Mouse (Mus musculus) spleen, embryonic (tissue): ENCODE measurements around the gene Cyp2d11.
"Not testable (repeated sequence)": the region's sequence is repeated elsewhere in the genome, so short reads cannot be mapped to it uniquely, and the experiment has no call there.

Experiments
- CTCF ChIA-PET: fragments of 350-600 bp; sonication (Branson Sonifier 250); formaldehyde crosslinking; loops from one replicate; lab custom pipeline; 2022; lab: Charles Lee

Cyp2d11 gene

GRCm38 (mm10) chr15:82380714-82381062 lies 13.1 kb downstream of the Cyp2d11 start:
- CTCF ChIA-PET, result no interaction called here

DNA sequence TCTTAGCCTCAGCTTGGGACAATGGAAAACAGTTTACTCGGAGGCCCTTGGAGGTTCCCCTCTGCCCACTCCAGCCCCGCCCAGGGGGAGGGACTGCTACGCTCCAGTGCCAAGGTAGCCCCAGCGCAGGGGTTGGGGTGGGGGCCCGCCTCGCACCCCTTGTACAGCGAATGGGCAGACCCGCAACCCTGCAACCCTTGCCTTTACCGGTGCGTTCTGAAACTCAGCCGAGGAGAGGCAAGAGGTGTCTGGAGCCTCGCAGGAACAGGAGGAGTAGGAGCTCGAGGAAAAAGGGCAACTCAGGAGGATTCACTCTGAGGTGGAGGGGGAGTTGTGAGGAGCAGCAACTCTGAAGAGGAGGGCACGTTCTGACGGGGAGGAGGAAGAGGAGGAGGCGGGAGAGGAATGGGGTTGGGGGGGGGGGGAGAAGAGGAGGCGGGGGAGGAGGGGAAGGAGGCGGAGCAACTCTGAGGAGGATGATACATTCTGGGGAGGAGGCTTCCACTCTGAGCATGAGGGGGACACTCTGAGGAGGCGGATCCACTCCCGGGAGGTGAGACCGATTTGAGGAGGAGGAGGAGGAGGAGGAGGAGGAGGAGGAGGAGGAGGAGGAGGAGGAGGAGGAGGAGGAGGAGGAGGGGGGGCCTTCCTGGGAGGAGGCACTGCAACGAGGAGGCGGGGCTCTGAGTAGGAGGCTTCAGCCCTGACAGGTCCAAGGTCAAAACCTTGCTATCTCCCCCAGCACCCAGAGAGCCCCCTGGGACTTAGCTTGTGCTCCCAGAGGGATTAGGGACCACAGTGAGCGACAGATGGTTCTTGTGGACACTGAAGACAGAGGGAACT lies 13.7 kb downstream of the Cyp2d11 start, which contains the start of gene Cyp2d22:
Gene Cyp2d22, minus strand, starts transcription at position 390 of the 843 bp plus-strand sequence.
- CTCF ChIA-PET, result no interaction called here

DNA sequence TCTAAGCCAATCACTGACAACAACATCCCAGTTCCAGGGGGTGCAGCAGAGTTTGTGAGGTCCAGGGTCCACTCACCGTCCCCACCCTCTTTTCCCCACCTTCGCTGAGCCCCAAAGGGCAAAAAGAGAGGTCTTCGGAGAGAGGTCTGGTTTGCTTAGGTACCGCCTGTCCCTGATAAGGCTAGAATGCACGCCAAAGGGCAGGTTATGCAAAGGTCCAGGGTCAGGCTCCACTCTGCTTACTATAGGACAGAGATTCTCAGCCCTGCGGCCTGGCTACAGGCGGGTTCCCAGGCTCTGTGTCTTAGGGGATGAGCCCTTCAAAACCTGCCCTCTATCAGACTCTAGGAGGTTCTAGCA lies 14.3 kb downstream of the Cyp2d11 start:
- CTCF ChIA-PET, result no interaction called here

DNA sequence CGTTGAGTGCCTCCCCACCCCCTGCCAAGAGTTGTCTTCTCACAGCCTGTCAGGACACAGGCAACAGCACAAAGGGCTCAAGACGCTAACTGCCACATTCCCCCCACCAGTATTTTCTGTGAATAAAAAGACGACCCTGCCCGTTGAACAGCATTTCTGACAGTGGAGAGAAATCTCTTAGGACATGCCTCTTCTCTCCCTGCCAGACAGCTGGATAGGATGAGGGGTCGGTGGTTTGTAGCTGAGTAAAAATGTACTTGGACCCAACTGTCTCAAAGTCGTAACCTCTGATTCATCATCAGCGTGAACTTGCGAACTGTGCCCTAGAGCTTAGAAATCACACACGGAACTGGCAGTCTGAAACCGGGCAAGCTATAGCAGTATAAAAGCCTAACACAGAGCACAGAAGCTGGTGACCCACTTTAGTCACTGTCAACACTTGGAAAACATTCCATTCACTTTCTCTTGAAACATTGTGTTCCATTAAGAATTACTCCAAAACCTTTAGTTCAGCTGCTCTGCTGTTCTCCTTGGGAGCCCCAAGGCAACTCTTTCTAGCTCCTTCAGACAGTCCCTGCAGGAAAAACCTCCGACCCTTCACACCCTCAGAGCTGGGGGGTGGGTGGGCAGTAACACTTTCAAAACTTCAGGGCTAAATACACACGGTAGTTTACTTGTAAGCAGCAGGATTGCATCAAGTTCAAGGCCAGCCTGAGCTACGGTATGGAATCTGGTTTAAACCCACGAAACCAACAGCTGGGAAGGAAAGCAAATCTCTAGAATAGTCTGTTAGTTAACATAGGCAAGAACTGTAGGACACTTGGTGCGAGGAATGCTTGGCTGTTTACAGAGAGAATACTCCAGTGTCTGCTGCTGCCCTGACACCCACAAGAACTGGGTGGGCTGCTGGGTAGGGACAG lies 15.3 kb downstream of the Cyp2d11 start:
- CTCF ChIA-PET, result no interaction called here

- CTCF ChIA-PET, result no interaction called here
These were observed 16.1 kb downstream of the Cyp2d11 start for GRCm38 (mm10) chr15:82377701-82378100.

DNA sequence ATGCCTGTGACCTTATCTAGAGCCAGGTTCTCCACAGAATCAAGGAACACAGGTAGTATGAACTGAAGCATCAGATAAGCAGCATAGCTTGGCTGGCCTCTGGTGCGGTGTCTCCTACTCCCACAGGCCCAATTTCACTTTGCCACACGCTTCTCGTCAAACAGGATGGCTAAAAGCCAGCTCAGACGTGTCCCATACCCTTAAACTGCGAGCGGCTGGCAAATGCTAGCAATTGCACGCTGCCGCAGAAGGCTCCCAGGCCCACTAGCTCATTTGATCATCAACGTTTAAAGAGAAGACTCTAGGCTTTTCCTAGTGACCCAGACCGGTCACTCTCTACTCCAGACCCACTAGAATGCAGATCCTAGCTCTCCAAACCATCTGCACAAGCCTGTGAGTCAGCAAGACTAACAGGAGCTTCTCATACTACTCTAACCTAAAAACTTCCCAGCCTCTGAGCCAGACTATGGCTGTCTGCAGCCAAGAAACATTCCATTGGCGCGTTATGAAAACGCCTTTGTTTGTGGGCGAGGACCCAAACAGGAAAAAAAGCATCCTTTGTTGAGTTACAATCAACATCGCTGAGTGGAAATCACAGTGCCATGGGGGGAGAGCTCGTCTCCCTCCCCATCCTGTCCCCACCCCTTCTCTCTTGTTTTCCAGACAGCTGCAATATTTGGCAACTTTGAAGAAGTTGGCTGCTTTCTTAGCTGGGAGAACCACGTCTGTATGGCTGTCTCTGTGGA lies 17.3 kb downstream of the Cyp2d11 start:
- CTCF ChIA-PET, result no interaction called here

DNA sequence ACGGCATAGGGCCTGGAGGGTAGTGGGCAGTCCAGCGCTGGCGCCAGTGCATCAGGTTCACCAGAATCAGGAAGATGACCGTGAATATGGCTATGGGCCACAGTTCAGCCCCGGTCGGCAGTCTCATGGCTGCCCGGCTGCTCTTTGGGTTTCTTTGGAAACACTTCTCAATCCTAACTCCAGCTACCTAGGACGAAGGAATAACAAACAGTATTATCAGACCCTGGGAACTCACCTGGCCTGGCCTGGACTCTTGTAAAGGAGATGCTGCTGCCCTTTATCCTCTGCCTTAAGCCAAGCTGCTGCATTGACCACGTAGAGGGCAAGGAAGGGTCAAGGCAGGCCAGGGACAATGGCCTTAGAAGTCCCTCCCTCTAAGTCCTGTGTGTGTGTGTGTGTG lies 18.0 kb downstream of the Cyp2d11 start:
- CTCF ChIA-PET, result interaction anchor here (0.5 kb wide), 1 partner anchor 516 kb away, joined by 3 read pairs; no protein-coding TSS in a partner anchor

GRCm38 (mm10) chr15:82374437-82374836 lies 19.4 kb downstream of the Cyp2d11 start:
- CTCF ChIA-PET, result no interaction called here

DNA sequence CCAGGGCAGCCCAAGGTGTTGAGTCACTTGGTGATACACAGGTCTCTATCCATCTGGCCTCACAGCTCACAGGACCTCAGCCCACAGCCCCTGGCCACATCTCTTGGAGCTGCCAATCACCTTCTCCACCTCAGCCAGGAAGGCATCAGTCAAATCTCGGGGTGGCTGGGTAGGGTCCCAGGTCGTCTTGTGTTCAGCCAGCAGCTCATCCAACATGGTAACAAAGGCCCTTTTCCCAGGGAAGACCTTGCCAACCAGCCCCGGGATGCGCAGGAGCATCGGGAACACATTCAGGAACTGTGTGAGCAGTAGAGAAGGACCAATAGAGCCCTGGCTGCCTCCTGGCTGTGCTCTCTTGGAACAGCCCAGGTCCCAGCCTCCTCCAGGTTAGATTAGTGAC lies 20.8 kb downstream of the Cyp2d11 start:
- CTCF ChIA-PET, result no interaction called here

GRCm38 (mm10) chr15:82372446-82372845 lies 21.4 kb downstream of the Cyp2d11 start:
- CTCF ChIA-PET, result no interaction called here

DNA sequence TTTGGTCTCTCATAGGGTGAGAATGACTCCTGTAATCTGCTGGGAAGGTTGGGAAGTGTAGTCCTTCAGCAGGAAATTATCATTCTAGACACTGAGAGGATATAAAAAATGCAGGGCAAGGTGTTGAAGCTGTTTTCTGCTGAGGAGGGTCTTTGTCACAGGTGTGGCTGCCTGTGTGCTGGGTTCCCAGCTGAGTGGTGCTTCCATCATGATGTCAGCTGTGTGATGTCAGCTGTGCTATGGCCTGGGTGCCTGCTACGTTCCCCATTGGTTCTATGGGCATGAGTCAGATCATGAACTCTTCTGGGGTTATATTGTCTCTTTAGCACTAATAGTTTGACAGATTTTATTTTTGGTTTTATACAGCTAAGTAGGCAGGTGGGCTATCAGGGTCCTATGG lies 25.0 kb downstream of the Cyp2d11 start:
- CTCF ChIA-PET, result no interaction called here

DNA sequence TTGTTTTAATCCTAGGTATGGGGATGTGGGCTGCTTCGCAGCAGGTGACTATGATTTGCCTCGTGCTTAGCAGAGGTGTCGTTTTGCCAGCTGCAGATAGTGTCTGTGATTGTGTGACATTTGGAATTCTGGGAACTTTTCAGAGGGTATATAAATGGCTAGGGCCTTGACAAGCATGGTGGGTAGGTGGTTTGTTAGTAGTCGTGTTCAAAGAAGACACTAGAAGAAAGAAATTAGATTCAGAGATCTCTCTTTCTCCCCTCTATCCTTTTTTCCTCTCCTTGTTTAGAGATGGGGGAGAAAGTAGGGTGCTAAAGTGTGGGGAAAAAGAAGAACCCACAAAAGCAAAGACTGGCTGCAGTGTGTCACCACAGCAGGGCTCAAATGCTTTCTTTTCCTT lies 25.7 kb downstream of the Cyp2d11 start:
- CTCF ChIA-PET, result no interaction called here

GRCm38 (mm10) chr15:82364561-82364960 lies 29.3 kb downstream of the Cyp2d11 start:
- CTCF ChIA-PET, result not testable (repeated sequence)

- CTCF ChIA-PET, result not testable (repeated sequence)
These were observed 30.0 kb downstream of the Cyp2d11 start for GRCm38 (mm10) chr15:82363801-82364200.

- CTCF ChIA-PET, result no interaction called here
These were observed 31.6 kb downstream of the Cyp2d11 start for GRCm38 (mm10) chr15:82362234-82362633.

GRCm38 (mm10) chr15:82361459-82362018 lies 32.3 kb downstream of the Cyp2d11 start:
- CTCF ChIA-PET, result no interaction called here

GRCm38 (mm10) chr15:82358431-82359260 lies 35.2 kb downstream of the Cyp2d11 start:
- CTCF ChIA-PET, result no interaction called here

DNA sequence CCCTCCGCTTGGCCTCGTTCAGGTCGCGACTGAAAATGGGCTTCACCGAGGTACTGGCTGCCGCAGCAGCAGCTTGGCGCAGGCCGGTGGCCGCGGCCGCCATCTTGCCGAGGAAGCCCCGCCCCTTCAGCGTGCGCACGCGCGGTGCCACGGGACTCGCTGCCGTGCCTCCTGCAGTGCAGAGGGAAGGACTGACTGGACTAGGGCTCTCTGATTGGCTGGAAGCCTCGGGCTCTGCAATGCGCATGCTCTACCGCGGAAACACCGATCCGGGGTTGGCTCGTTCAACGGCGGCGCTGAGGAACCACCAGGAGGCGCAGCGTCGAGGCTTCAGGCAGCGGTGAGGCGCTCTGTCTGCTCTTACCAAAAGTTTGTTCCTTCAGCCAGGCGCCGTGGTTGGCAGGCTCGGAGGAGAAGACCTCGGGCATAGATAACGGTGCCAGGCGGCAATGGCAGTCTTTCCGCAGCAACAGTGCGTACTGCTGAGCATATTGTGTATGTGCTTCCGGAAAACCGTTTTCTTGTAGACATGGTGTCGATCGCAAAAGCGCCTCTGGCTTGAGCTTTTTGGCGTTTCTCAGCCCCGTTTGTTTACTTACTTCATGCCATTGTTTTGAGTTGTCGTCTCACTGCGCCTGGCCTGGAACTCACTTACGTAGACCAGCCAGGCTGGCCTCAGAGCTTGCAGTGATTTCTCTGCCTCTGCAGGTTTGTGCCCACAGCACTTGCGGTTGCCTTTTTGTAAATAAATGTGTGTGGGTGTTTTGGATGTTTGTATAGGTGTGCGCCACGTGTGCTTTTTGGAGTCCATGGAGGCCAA lies 39.5 kb downstream of the Cyp2d11 start, which contains the start of gene Ndufa6:
Gene Ndufa6, minus strand, starts transcription at position 197 of the 820 bp plus-strand sequence.
- CTCF ChIA-PET, result no interaction called here

DNA sequence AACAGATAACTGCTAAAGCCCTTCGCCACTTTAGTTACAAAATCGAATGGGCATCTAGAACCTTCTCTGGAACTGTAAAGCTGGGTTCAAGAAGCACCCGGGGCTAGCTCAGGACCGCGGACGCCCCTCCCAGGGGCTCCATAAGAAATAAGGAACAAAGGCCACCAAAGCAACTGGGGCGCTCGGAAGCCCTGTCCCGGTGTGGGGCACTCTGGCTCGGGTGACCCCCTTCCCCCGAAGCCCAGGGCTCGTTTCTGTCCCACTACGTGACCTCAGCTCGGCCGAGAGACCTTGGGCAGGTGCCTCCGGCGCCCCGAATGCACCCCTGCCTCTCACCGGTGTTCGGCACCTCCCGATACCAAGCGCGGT lies 40.1 kb downstream of the Cyp2d11 start:
- CTCF ChIA-PET, result no interaction called here
